Mouse (Mus musculus): ENCODE results near the gene Fbxw9.

The Fbxw9 gene

GRCm38 (mm10) chr8:85059879-85060616 is at the start of gene Fbxw9:
Gene Fbxw9 (plus strand): TSS chr8:85060055.
- in situ Hi-C loops (cut with MboI, MseI) = loop anchor here in 1 of 2 experiments (25.0 kb wide), 2 partner anchors 823 to 1373 kb away; partner anchors contain the start of genes D8Ertd738e, Pkn1 and Zswim4

DNA sequence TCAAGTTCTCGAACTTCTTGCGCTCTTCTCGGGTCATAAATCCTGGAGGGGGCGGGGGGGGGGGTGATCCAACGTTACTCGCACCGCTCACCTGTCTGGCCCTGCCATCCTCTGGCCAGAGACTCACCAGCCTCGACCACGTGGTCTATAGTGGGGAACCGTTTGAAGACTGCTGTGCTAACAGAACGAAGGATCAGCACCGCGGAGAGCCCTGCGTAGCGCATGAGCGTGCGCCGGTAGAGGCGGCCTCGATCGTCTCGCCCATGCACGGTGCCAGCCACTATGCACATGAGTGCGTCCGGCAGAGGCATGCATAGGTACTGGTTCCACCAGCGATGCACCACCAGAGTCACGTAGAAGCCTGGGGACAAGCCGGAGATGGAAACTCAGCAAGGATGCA is 48.6 kb upstream of the Fbxw9 start:
- in situ Hi-C loops (cut with MboI, MseI) = no loop called here

DNA sequence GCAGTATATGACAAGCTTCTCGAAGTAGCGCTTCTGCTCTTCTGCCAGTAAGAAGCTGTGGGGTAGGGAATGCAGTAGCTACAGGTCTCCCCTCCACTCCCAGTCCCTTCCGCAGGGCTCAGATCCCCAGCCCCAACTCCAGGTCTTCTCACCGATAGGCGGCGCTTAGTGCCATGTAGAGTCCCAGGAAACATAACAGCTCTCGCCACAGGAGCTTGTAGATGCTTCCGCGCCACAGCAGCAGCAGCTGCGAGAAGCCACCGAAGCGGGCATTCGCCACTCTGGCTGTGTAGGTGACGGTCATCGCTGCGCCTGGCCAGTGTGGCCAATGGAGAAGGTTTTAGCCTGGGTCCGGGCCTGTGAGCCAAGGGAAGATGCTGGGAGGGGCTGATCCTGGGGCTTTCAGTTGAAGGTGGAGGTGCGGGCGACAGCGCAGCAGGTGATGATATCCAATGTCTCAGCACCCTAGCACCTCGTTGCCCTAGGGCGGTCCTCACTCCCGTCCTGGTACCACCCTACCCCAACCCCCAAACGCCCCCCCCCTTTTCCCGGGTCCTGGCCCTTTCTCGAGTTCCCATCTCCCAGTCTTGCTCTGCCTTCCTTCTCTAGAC is 46.5 kb upstream of the Fbxw9 start:
- in situ Hi-C loops (cut with MboI, MseI) = no loop called here

- in situ Hi-C loops (cut with MboI, MseI) = no loop called here
Measured at GRCm38 (mm10) chr8:85014431-85014830, 45.4 kb upstream of the Fbxw9 start, which contains the start of gene Best2. Gene Best2 (minus strand): TSS chr8:85014531.

- in situ Hi-C loops (cut with MboI, MseI) = no loop called here
Measured at GRCm38 (mm10) chr8:85016724-85017123, 43.1 kb upstream of the Fbxw9 start.

DNA sequence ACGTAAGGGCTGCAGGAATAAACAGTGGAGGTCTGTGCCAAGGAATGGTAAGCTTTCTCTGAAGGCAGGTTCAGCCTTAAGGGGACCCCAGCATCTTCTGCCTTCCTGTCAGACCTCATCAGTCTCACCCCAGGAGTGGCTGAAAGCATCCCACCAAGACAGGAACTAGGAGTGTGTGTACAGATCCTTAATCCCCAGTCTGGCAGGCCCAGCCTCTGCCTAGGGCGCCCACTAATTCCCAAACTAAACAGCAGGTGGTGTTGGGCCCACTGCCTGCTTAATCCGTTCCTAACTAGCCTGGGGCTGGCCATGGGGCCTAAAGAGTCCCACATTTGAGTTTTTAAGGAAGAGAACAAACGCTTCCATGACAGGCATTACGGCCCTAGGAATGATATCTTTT is 42.6 kb upstream of the Fbxw9 start:
- in situ Hi-C loops (cut with MboI, MseI) = no loop called here

DNA sequence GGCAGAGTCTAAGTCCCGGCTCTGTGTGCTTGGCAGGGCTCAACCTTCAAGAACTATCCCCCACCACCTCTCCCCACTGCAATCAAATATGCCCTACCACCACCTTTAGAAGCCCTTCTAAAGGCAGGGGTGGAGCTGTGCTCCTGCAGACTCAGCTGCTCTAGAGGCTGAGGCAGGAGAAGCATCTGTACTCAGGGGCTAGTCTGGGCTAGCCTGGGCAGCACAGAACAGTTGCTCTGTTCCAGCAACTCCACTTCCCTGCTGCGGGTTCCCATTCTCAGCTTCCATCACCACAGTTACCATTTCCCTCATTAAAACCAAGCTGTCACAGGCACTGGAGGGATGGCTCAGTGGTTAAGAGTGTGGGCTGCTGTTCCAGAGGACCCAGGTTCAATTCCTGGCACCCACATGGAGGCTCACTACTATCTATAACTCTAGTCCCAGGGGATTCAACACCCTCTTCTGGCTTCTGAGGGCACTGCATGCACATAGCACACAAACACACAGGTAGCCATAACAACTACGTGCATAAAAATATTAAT is 38.3 kb upstream of the Fbxw9 start:
- in situ Hi-C loops (cut with MboI, MseI) = no loop called here

GRCm38 (mm10) chr8:85023846-85024245 is 36.0 kb upstream of the Fbxw9 start:
- in situ Hi-C loops (cut with MboI, MseI) = no loop called here

- in situ Hi-C loops (cut with MboI, MseI) = loop anchor here in 1 of 2 experiments (5.0 kb wide), 1 partner anchor 48 kb away; the partner anchor contains the start of gene Junb
Measured at GRCm38 (mm10) chr8:85025098-85025932, 34.5 kb upstream of the Fbxw9 start, which contains the start of gene Asna1. Gene Asna1 (minus strand): TSS chr8:85025281.

GRCm38 (mm10) chr8:85026670-85027515 is 33.0 kb upstream of the Fbxw9 start, which contains the start of gene Trir:
Gene Trir (plus strand): TSS chr8:85026823.
- in situ Hi-C loops (cut with MboI, MseI) = loop anchor here in 1 of 2 experiments (5.0 kb wide), 1 partner anchor 50 kb away; the partner anchor contains the start of gene Junb

GRCm38 (mm10) chr8:85027516-85027855 is 32.4 kb upstream of the Fbxw9 start:
- in situ Hi-C loops (cut with MboI, MseI) = loop anchor here in 1 of 2 experiments (5.0 kb wide), 1 partner anchor 50 kb away; the partner anchor contains the start of gene Junb

DNA sequence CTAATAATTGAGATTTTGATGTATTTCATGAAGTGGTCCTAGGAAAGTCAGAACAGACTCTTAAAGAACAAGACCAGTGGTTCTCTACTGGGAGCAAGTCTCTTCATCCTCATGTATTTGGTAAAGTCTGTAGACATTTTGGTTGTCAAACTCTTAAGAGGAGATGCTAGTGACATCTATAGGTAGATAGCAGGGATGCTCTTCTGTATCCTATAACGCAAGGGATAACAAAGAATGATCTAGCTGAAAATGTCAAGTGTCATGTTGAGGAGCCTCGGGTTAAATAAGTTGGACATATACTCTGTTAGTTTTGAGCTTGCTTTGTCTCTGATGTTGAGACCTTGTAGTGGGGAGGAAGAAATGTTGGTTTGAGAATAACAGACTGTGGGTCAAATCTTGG is 31.9 kb upstream of the Fbxw9 start:
- in situ Hi-C loops (cut with MboI, MseI) = loop anchor here in 1 of 2 experiments (5.0 kb wide), 1 partner anchor 51 kb away; the partner anchor contains the start of gene Junb

- in situ Hi-C loops (cut with MboI, MseI) = loop anchor here in 1 of 2 experiments (5.0 kb wide), 1 partner anchor 52 kb away; the partner anchor contains the start of gene Junb
Measured at GRCm38 (mm10) chr8:85029271-85029670, 30.6 kb upstream of the Fbxw9 start.

GRCm38 (mm10) chr8:85032622-85033311 is 27.1 kb upstream of the Fbxw9 start:
- in situ Hi-C loops (cut with MboI, MseI) = no loop called here

DNA sequence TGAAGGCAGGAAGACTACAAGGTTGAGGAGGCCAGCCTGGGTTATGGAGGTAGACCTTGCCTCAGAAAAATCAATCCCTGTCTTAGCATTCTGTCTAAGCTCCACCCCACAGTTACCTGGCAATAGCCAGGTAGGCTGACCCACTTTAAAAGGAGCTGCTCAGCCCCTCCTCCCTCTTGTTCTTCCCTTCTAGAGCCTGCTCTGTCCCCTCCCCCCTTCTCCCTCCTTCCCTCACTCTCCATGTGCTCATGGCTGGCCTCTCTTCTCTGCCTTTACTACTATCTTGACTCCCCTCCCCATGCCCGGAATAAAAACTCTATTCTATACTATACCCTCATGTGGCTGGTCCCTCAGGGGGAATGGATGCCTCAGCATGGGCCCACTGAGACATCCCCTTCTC is 26.0 kb upstream of the Fbxw9 start:
- in situ Hi-C loops (cut with MboI, MseI) = no loop called here

DNA sequence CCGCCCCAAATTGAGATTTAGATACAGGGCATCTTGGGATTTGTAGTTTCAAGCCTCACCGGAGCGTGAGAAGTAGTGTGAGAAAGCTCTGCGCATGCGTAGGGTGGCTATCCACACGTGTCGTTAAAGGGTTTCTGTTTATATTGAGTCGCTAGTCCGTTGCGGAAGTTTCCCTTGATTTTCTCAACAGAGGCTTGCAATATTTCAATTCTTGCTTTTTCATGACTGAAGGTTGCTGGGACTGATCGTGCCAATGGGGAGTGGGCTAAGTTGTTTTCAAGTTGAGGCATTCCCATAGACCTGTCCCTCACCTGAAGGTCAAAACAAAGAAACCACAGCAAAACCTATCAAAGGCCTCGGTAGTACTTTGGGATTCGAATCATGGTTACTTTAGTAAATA is 25.1 kb upstream of the Fbxw9 start:
- in situ Hi-C loops (cut with MboI, MseI) = no loop called here

GRCm38 (mm10) chr8:85035165-85035727 is 24.6 kb upstream of the Fbxw9 start:
- in situ Hi-C loops (cut with MboI, MseI) = no loop called here

- in situ Hi-C loops (cut with MboI, MseI) = no loop called here
Measured at GRCm38 (mm10) chr8:85035728-85036310, 24.0 kb upstream of the Fbxw9 start.

DNA sequence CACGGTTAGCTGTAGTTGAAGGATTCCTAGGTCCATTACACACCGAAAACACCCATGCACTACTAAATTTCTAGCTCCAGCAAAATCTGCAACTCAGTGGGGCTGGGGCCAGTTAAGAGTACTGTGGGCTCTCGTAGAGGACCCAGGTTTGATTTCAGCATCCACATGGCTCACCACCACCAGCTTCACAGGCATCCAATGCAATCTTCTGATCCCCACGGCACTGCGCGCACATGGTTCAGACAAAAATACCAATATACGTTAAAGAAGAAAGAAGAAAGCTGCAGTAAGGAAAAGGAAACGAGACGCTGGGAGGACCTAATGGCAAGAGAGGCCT is 23.5 kb upstream of the Fbxw9 start:
- in situ Hi-C loops (cut with MboI, MseI) = no loop called here

Measured in T-helper 17 cell (primary cell).